In genomic region chr3:95014428-95015151, GRCm38 (mm10) we compare ENCODE assay signal across 8 mouse cellular contexts. TPM values are rescaled to one million over a fixed set of nuclear protein-coding genes. Genes with fewer than 3 reads are reported as not detected.
A peak's percentile ranks its signal among the peaks of the same experiment; 100 is the strongest.
DNase-seq lines count a peak whose midpoint lies in the region; ATAC-seq and TF ChIP-seq lines count a peak whose summit lies in the region.

No protein-coding gene starts in this region.

- H3K27me3 ChIP-seq in intestine, postnatal 0 days (replicated peaks; ENCODE audit: control insufficient read depth, insufficient read depth, low read length): no peaks in the 10 kb centered on the region
- no peaks in the 10 kb centered on the region for H3K27me3 ChIP-seq in liver, embryonic 15.5 days
- no peaks in the 10 kb centered on the region for H3K27me3 ChIP-seq in neural tube, embryonic 14.5 days (ENCODE audit: control insufficient read depth, insufficient read depth, low read length)

- no peak for ATAC-seq in intestine, postnatal 0 days
- ATAC-seq in liver, embryonic 15.5 days (ENCODE audit: insufficient read depth): no peak
- ATAC-seq in neural tube, embryonic 14.5 days (ENCODE audit: low read depth): peak; percentile 13; the same call in 1 of the 2 replicates

- 1% methylated on average over 43 of the region's 44 CpGs for WGBS in intestine, postnatal 0 days
- 1% methylated on average over 44 of the region's 44 CpGs for WGBS in liver, embryonic 15.5 days (ENCODE audit: insufficient replicate concordance)
- WGBS in neural tube, embryonic 14.5 days: under 1% methylated on average over 41 of the region's 44 CpGs

- H3K36me3 ChIP-seq in intestine, postnatal 0 days (ENCODE audit: control insufficient read depth, insufficient read depth): peaks cover 24% of the 10 kb centered on the region
- peaks cover 40% of the 10 kb centered on the region for H3K36me3 ChIP-seq in liver, embryonic 15.5 days (replicated peaks)
- peaks cover 21% of the 10 kb centered on the region for H3K36me3 ChIP-seq in neural tube, embryonic 14.5 days (ENCODE audit: control insufficient read depth, insufficient read depth, low read length)

- H3K27ac ChIP-seq in intestine, postnatal 0 days (ENCODE audit: low read depth, low read length): peak overlapping the region; percentile 96
- peak overlapping the region; percentile 97 for H3K27ac ChIP-seq in liver, embryonic 15.5 days (replicated peaks)
- peak overlapping the region; percentile 91 for H3K27ac ChIP-seq in neural tube, embryonic 14.5 days (ENCODE audit: low read depth, low read length)

- peak overlapping the region; percentile 90 for H3K4me3 ChIP-seq in intestine, postnatal 0 days (ENCODE audit: low read depth, low read length)
- H3K4me3 ChIP-seq in liver, embryonic 15.5 days (replicated peaks): peak overlapping the region; percentile 88
- peak overlapping the region; percentile 66 for H3K4me3 ChIP-seq in neural tube, embryonic 14.5 days (ENCODE audit: low read depth, low read length)

- peak overlapping the region; percentile 88 for H3K9ac ChIP-seq in intestine, postnatal 0 days (ENCODE audit: low read depth, low read length)
- peak overlapping the region; percentile 86 for H3K9ac ChIP-seq in liver, embryonic 15.5 days
- peak overlapping the region; percentile 63 for H3K9ac ChIP-seq in neural tube, embryonic 14.5 days (replicated peaks; ENCODE audit: low read depth, low read length)

- no peaks in the 10 kb centered on the region for H3K9me3 ChIP-seq in intestine, postnatal 0 days (ENCODE audit: control insufficient read depth)
- no peaks in the 10 kb centered on the region for H3K9me3 ChIP-seq in liver, embryonic 15.5 days (replicated peaks)
- no peaks in the 10 kb centered on the region for H3K9me3 ChIP-seq in neural tube, embryonic 14.5 days (ENCODE audit: control insufficient read depth, low read length)

- no peak for TF ChIP-seq CTCF in intestine, postnatal 0 days (IDR thresholded peaks at IDR 0.05; ENCODE audit: low read depth)

- peaks cover 4% of the 10 kb centered on the region; the same call in 1 of the 2 replicates for H3K4me1 ChIP-seq in intestine, postnatal 0 days (replicated peaks; ENCODE audit: control insufficient read depth, insufficient read depth, low read length)
- H3K4me1 ChIP-seq in liver, embryonic 15.5 days (replicated peaks): peaks cover 45% of the 10 kb centered on the region
- peaks cover 22% of the 10 kb centered on the region for H3K4me1 ChIP-seq in neural tube, embryonic 14.5 days (ENCODE audit: control insufficient read depth, insufficient read depth, low read length)

- peak overlapping the region; percentile 89 for H3K4me2 ChIP-seq in intestine, postnatal 0 days (replicated peaks; ENCODE audit: low read depth)
- H3K4me2 ChIP-seq in liver, embryonic 15.5 days: peak overlapping the region; percentile 97
- H3K4me2 ChIP-seq in neural tube, embryonic 14.5 days (ENCODE audit: low read depth, low read length): peak overlapping the region; percentile 97

- peak; percentile 45 to 60 for DNase-seq in urinary bladder, adult 18-20 months (ENCODE audit: low spot score in 2 of 2)
- no peak for DNase-seq in urinary bladder, postnatal 10 days (ENCODE audit: low spot score)
- DNase-seq in cerebellum, adult 9-10 months: peak; percentile 78
- peak; percentile 31 for DNase-seq in gastrocnemius, postnatal 25 days
- DNase-seq in urinary bladder, postnatal 36 days (ENCODE audit: low spot score in 2 of 2): peak; percentile 36 to 43

RNA-seq across cellular contexts. Expression of gene Zfp687, which starts 0.7 kb away (rescaled TPM):
- total RNA-seq in gastrocnemius, postnatal 25 days (2021): 1 to 10 TPM; 8.4 to 8.9 TPM
- polyA plus RNA-seq in intestine, postnatal 0 days (2015; fragmentation: Nextera tagmentation; extraction: Ambion mirVana): 8.7 and 9.7 TPM in 2 replicates
- 7.2 and 7.4 TPM in 2 replicates for polyA plus RNA-seq in liver, embryonic 15.5 days (2015; fragmentation: Nextera tagmentation; extraction: Ambion mirVana)
- polyA plus RNA-seq in neural tube, embryonic 14.5 days (2014; fragmentation: Nextera tagmentation; extraction: Ambion mirVana): 15.4 and 17.2 TPM in 2 replicates

RNA-seq across cellular contexts. Expression of gene Psmd4, which starts 27.8 kb away (rescaled TPM):
- 100 to 1,000 TPM; 163 to 181 TPM for total RNA-seq in gastrocnemius, postnatal 25 days (2021)
- polyA plus RNA-seq in intestine, postnatal 0 days (2015; fragmentation: Nextera tagmentation; extraction: Ambion mirVana): 164 and 166 TPM in 2 replicates
- polyA plus RNA-seq in liver, embryonic 15.5 days (2015; fragmentation: Nextera tagmentation; extraction: Ambion mirVana): 151 and 159 TPM in 2 replicates
- 252 and 260 TPM in 2 replicates for polyA plus RNA-seq in neural tube, embryonic 14.5 days (2014; fragmentation: Nextera tagmentation; extraction: Ambion mirVana)

RNA-seq across cellular contexts. Expression of gene Pi4kb, which starts 40.1 kb away (rescaled TPM):
- total RNA-seq in gastrocnemius, postnatal 25 days (2021): 10 to 100 TPM; 20.2 to 23.8 TPM
- polyA plus RNA-seq in intestine, postnatal 0 days (2015; fragmentation: Nextera tagmentation; extraction: Ambion mirVana): 10.5 and 11.6 TPM in 2 replicates
- 8.7 and 10.3 TPM in 2 replicates for polyA plus RNA-seq in liver, embryonic 15.5 days (2015; fragmentation: Nextera tagmentation; extraction: Ambion mirVana)
- 23.8 and 26.7 TPM in 2 replicates for polyA plus RNA-seq in neural tube, embryonic 14.5 days (2014; fragmentation: Nextera tagmentation; extraction: Ambion mirVana)
